Mouse (Mus musculus): Measurements from ENCODE around the gene Polr3h.

Polr3h gene

DNA sequence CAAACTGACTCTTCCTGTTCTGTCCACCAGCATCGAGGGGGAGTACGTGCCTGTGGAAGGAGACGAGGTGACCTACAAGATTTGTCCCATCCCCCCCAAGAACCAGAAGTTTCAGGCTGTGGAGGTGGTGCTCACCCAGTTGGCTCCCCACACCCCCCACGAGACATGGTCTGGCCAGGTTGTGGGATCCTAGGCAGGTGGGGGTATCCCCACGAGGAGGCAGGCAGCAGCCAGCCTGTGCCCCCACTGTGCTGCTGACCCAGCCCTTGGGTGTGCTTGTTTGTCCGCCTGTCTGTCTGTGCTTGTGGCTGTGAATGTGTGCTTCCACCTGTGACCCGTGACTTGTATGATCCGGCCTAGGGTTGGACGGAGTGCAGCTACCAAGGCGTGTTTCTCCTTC is 23.0 kb upstream of the Polr3h start:
- no peak for DNase-seq

DNA sequence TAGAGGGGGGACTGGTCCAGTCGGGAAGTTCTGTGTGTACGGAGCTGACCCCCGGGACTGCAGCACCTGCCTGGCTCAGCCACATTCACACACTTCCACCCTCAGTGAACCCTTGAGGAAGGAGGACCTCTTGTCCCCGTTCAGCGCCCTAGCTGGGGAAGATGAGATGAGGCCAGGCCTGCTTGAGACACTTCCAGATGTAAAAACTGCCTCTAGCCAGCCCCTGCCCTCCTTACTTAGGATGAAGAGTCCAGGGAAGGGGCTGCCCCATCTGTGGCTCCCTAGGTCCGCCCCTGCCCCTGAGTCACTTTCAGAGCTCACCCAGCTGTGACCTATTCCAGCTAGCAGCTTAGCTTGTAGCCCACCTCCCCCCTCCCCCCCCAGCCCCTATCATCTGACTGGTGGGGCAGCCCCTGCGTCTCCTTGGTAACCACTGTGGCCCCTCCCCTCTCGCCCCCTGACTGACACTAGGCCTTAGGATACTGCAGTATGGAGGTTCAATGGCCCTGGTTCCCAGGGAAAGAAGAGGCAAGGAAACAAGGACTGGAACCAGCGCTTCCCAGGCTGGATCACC is 17.2 kb upstream of the Polr3h start:
- DNase-seq = no peak

DNA sequence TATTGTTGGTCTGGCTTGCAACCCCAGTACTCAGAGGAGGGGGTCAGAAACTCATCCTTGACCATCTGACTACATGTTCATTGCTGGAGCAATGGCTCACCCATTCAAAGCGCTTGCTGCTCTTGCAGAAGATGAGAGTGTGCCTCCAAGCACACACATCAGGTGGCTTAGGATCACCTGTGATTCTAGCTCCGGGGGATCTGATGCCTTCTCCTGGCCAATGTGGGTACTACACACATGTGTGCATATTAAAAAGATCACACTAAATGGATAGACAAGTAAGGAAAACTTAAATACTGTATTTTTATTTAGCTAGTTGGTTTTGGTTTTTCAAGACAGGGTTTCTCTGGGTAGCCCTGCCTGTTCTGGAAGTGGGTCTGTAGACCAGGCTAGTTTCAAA is 15.0 kb upstream of the Polr3h start:
- DNase-seq = no peak

DNA sequence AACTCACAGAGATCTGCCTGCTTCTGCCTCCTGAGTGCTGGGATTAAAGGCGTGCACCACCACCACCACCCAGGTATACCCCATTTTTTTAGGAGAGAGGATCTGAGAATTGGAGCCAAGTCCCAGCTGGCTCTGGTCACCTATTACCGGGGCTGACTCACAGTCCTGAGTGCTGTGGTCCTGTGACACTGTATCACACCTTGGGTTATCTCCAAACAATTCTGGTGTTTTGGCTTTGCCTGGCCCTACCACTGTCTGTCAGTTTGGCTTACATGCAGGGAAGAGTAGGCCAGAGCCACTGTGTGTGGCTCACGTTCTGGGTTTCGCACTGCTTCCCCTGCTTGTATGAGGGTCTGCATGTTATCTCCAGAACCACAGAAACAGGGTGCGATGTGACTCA is 14.2 kb upstream of the Polr3h start:
- no peak for DNase-seq

DNA sequence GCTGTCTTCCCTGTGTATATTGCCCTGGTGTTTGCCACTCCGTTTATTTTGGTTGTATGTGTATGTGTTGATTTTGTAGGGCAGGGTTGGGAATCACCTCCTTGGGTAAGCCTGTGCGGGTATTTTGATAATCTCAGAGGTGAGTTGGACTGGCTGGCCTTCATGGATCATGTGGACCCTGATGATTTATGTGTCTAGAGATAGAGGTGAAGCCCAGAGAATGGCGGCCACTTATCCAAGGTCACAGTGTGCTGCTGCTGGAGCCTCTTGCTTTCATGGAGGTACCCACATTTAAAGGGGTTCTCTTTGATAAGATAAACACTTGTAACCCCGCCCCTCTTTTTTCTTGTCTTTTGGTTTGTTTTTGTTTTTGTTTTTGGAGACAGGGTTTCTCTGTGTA is 13.7 kb upstream of the Polr3h start:
- DNase-seq = no peak

DNA sequence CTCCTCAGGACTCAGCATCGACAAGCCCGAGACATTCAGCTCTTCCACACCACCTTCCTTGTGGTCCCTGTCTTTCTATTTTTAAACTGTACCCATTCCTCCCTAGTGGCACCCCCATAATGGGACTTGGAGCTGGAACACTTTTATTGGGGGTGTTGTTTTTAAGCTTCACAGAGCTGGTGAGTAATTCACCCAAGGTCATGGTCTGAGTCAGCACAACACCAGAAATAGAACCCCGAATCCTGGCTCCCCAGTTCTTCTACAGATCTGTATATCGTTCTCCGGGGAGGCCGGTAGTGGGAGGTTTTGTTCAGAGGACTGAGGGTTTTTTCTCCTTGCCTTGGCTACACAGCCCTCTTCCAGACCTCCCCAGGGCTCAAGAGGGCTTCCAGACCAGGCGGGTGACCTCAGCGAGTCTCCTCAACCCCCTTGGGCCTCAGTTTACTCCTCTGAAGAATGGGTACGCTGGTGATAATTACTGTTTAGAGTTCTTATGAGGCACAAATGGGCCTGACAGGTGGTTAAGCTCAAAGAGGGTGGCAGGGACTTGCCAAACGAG is 13.2 kb upstream of the Polr3h start:
- no peak for DNase-seq

DNA sequence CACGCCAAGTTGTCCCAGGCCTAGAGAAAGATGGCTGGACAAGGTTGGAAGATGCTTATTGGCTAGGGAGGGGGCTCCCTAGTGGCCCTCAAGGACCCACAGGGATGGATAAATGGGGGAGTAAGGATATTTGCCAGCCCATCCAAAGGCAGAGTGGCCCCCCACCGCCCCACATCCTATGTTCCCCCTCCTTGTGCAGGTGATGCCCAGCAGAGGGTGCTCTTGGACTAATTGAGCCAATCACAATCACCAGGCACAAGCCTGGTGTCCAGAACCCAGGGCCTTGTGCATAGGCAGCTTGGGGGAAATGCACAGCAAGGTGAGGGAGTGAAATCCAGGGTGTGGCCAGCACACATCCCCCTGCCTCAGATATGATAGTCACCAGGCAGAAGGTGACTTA is 12.2 kb upstream of the Polr3h start:
- peak; percentile 83 to 85 for DNase-seq

DNA sequence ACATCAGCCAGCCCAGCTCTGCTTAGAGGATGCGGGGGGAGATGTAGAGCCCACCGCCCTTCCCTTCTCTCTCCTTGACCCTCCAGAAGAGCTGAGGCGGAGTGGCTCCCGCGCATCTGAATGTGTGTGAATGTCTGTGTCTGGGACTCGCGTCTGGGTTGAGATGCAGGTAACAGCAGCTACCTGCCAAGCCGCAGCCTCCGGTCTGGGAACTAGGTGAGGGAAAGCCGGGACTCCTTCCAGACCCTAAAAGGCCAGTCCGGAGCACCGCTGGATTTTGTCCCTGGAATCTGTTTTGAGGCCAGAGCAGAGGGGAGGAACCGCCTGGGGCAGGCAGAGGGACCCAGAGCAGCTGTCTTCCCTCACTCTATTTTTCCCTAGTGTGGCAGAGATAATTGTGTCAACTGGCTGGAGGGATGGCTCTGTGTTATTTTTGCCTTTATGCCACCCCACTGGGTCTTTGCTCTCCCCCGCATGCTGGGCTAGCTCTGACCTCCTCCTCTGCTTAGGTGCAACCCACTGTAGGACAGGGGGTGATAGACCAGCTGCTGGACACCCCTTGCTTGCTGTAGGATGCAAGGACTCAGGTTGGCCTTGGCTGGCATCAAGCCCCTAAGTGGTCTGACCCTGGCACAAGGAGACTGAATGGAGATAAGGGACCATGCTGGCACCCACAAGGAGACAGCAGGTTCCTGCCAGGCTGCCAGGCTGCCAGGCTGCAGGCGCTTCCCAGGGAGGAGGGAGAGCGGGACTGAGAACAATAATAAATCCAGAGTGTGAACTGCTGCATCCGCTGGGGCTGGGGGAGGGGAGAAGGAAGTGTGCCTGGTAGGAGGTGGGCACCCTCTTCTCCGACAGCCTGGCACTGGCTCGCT is 11.3 kb upstream of the Polr3h start:
- peak; percentile 73 to 81 for DNase-seq

DNA sequence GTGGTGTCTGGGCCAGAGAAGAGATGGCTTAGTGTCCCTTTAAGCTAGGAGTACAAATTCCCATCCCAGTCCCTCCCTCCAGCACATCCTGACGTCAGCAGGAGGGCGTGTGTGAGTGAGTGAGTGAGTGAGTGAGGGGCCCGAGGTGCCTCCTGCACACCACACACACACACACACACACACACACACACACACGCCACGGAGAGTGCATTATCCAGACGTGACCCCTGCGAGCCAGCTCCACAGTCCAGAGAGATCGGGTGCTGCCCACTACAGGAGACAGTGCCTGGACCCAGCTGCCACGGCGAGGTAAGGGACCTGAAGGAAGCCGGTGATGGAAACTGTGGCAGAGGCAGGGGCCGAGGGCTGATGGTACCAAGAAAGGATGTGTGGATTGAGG is 10.6 kb upstream of the Polr3h start, which contains the start of gene Csdc2:
Csdc2 (plus strand) TSS at position 81 of the 400 bp plus-strand sequence.
- DNase-seq = peak; percentile 82

DNA sequence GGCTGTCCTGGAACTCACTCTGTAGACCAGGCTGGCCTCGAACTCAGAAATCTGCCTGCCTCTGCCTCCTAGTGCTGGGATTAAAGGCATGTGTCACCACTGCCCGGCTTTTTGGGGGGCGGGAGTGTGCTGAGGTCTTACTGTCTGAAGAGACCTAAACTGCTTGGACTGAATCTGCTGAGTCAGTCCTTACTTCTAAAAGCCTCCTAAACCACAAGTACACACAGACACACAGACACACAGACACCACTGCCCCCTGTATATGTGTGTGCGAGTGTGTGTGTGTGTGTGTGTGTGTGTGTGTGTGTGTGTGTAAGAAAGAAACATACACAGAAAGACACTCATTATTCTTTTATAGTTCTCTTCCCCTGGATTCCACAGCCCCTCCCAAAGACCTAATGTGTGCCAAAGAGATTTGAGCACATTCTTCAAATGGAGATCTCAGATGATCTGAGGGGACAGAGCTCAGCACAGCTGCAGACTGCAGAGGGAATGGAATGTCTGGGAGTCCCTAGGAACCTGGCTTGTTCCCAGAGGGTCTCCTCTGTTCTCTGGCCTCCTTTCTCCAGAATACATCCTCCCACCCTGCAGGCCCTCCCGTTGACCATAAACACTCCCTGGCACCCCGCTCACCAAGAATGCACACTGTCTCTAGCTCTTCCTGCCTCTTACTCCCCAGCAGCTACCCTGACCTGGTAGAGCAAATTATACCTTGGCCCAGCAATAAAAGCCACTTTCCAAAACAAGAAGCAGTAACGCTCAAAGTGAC is 10.0 kb upstream of the Polr3h start:
- DNase-seq = no peak

DNA sequence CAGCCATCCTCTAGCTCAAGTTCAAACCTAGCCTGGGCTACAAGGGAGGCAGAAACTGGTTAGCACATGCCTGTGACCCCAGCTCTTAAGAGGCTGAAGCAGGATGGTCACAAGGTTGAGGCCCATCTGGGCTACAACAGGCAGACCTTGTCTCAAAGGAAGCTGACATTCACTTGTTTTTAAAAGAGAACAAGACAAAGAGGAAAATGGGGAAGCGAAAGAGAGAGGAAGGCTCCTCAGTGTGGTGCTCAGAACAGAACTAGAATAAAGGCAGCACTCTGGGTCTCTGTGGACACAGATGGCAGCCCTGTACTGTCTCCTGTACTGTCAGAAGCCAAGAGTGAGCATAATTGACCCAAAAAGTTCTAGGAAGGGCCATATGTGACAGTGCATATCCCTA is 7.9 kb upstream of the Polr3h start:
- DNase-seq = no peak

DNA sequence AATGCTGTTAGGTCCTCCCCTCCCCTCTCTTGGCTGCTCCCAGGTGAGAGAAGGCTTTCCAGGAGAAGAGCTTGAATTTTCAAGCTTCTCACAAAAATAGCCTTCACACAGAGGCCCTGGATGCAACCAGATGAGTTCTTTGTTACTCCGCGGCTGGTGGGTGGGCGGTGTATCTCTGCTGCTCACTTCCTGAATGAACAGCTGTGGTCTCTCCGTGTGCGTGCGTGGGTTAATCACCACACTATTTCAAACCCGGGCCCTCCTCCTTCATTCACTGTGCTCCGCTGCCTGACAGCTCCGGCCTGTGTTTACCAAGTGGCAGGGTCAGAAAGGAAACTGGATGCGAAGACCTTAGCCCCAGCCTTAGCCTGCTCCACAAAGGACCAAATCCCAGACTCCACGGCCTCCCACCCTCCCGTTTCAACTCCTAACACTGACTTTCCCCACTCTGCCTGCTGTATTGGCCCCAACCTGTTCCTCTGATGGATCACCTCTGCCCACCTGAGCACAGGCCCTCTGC is 7.0 kb upstream of the Polr3h start:
- no peak for DNase-seq

DNA sequence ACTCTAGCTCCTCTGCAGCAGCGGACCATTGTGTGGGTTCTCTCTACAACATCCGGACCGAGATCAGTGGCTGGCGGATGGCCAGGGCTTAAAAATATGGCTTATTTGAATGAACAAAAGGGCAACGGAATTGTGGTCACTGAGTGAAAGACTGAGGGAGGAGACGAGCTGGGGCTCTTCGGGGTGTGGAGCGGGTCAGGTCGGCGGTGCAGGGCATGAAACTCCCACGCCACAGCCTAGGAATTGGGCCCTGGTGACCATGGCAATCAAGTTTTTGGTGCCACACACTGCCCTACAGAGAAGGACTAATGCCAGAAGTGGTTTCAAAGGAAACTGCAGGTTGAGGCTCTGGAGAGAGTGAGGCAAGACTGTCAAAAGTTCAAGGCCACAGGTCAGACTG is 2.2 kb upstream of the Polr3h start:
- DNase-seq = no peak

DNA sequence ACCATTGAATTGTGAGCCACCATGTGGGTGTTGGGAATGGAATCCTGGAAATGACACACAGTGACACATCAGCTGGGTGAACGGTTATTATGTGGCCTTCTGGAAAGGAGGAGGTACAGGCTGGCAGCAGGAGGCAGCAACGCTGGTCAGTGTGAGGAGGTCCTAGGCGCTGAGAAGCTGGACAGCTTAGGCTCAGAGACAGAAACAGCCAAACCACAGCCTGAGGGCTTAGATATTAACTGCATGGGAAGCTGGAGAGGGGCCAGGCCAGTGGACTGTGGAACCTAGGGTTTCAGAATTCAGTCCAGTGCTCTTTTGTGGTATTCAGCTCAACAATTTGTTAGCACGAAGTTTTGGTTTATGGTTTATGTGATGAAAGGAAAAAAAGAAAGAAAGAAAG is 1.7 kb upstream of the Polr3h start:
- peak; percentile 57 to 60 for DNase-seq

DNA sequence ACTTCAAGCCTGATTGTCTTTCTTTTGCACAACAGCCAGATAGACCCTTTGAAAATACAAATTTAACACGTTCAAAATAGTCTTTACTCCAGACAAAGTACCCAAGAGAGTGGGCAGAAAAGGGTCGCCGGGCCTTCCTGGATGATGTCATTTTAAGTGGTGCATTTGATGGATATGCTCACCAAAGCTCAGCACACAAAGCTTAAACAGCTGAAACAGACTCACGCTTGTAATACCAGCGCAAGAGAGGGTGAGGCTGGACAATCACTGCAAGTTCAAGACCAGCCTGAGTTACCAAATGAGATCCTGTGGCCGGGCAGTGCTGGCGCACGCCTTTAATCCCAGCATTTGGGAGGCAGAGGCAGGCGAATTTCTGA is 394 bp upstream of the Polr3h start:
- DNase-seq = no peak

DNA sequence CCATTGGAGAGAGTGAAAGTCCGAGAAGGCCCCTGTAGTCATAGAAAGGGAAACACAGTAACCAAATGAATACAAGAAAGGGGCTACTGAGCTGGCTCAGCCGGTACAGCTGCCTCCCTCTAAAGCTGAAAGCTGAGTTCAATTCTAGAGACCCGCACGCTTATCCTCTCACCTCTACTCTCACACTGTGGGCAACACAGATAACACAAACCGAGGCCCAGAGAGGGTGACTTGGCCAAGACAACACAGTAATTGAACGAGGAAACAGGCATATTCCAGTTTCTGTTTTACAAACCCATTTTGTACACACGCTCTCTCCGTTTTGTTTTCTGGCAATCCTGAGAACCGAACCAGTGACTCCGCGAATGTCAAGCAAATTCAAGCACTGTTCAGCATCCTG is 1.1 kb downstream of the Polr3h start:
- no peak for DNase-seq

DNA sequence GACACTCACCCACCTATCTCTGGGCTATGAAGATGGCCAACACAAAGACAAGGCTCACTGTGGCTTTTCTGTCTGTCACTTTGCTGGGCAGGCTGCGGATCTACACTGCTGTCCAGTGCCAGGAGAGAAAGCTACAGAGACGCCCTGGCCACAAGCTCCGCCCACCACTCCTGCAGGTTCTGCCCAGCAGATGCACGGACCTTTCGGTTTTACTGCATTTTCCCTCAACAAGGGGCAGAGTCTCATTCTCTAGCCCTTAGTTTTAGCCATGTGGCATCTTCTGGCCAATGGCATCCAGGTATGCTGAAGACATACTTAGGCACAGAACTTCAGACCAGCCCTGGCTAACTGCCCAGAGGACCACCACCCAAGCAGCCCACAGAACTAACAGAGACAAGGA is 4.8 kb downstream of the Polr3h start:
- DNase-seq = peak; percentile 64 to 69

DNA sequence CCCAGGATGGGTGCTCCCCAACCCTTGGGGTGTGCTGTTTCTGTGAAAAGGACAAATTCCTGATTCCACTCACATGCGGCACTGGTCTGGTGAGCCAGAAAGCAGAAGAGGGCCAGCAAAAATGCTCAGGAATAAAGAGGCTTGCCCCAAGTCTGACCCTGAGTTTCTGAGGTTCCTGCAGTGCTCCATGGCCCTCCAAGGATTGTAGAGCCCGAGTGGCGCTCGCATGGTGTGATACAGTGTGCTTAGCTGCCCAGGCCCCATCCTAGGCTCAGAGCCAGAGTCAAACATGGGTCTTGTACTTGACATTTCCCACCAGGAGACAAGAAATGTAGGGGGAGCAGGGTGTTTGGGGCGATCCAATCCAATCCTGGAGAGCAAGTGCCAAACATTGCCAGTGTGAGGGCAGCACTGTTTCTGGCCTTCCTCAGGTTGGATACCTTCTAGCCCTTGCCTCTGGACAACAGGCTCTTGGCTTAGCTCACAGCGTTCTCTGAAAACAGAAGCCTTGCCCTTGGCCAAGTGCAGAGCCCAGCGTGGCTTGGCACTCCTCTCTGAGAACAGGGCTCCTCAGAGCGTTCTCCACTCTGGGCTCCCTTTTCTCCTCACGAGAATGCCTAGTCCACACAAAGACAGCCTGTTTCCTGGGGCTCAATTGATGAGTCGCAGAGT is 5.4 kb downstream of the Polr3h start:
- DNase-seq = peak; percentile 83 to 86

DNA sequence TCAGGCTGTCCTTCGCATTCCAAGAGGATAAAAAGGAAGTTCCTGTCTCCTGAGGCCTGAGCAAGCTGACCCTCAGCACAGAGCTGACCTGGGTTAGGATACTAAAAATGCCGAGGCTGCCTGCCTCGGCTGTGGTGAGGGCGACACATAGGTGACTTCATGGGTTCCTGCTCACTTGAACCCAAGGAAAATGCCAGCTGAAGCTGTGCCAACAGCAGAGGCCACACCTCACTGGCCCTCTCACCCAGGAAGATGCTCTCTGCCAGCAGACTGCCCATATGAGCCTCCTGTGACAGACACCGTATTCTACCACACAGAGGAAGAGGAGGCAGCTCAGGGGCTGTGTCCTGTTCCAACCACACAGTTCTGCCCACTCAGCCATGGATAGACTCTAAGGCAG is 7.0 kb downstream of the Polr3h start:
- peak; percentile 62 for DNase-seq

DNA sequence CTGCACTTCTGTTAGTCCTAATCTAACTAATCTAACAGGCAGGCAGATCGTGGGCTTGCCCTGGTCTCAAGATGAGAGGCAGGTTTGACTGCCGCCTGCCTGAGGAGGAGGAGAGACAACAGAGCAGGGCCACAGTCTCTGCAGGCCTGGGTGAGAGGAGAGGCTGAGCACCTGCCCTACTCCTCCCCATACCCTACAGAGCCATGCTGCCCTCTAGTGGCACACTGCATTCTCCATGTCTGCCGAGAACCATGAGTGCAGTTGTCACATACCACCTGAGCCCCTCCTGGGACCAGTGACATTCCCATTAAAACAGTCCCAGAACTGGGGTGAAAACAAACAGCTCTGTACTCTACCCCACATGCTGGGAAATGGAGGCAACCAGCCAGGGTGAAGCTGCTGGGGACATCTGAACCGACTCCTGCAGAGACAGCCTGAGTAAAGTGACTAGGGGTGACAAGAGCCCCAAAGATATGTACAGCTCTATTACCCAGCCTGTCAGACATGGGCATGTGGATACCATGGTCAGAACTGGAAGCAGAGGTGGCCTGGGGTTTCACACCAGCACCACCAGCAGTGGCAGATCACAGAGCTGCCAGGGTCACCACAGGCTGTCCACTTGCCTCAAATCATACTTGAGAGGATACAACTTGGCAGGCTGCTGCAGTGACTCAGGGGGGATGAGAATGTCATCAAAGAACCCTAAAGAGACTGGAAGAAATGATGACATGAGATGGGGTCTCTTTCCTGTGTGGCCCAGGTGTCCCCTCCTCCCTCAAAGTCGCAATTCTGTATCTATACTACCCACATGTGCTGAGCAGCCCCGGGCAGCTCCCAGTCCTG is 8.2 kb downstream of the Polr3h start:
- DNase-seq = peak; percentile 86

DNA sequence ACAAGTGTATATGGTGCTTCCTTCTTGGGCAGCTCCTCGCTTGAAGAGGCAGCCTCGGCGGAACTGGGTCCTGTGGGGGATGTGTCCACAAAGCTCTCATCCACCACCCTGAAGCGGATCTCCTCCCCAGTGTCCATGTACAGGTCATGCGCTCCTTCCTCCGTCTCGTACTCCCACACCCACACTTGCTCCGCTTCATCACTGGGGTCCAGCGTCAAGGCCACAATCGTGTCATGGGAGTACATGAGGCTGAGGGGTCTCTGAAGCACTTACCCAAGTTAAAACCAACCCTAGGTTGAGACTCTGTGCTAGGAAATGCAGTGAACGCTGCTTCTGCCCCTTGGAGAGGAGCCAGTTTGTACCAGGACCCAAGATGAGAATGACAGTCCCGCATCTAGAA is 8.8 kb downstream of the Polr3h start:
- no peak for DNase-seq

DNA sequence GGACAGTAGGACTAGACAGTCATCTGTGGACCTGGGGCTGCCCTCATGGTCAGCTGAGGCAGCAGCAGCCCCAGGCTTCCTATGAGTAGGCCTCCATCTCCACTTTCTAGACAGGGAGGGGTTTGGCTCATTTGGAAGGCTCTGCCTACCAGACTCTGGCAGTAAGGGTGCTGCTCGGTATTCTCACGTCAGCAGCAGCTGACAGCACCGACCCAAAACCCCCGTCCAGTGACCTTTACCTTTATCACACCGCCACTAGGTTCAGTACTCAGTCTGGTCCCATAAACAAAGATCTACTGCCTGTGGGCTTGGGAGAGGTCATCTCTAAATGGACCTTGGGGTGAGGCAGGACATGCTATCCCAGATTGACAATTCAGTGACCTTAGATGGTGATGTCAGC is 10.4 kb downstream of the Polr3h start:
- DNase-seq = no peak

Measured in cerebellum, postnatal 10 days (tissue).